Mouse (Mus musculus): Measurements from ENCODE around the gene Spag8. TPM values are rescaled to one million over a fixed set of nuclear protein-coding genes. Genes with fewer than 3 reads are reported as not detected.

Gene Spag8
- polyA plus RNA-seq, 1 experiment from 2014 or later, result 9.3 TPM

DNA sequence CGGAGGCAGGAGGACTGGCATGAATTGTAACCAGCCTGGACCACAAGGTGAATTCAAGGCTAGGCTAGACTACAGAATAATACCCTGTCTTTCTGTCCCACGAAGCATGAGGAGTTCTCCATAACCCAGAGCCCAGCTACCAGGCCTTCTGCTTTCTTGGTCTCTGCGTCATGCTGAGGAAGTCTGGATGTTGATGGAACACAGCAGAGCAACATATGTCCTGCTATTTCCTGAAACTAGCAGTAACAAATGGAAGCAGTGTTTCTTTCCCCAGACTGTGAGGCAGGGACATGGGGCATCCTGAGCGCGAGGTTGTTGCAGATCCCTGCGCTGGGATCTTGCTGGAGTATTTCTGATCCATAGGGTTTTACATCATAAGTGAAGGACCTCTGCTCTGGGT, 25.1 kb upstream of the Spag8 start:
- Histone ChIP-seq H3K27me3 (ENCODE audit: control insufficient read depth, insufficient read depth, low read length) (no peaks in the 10 kb centered on the region), H3K4me2 (replicated peaks) (no peak overlapping the region), H3K4me3 (replicated peaks; ENCODE audit: low read length) (no peak overlapping the region), H3K27ac (no peak overlapping the region), H3K9ac (no peak overlapping the region), H3K36me3 (replicated peaks; ENCODE audit: control insufficient read depth, insufficient read depth) (peaks cover 98% of the 10 kb centered on the region), H3K4me1 (replicated peaks; ENCODE audit: control insufficient read depth, insufficient read depth, low read length) (no peaks in the 10 kb centered on the region), H3K9me3 (ENCODE audit: control insufficient read depth, low read length) (no peaks in the 10 kb centered on the region)
- 93% methylated on average over 6 of the region's 6 CpGs for WGBS
- DNase-seq (ENCODE audit: low spot score) (no peak), ATAC-seq (ENCODE audit: low FRiP score) (no peak)

DNA sequence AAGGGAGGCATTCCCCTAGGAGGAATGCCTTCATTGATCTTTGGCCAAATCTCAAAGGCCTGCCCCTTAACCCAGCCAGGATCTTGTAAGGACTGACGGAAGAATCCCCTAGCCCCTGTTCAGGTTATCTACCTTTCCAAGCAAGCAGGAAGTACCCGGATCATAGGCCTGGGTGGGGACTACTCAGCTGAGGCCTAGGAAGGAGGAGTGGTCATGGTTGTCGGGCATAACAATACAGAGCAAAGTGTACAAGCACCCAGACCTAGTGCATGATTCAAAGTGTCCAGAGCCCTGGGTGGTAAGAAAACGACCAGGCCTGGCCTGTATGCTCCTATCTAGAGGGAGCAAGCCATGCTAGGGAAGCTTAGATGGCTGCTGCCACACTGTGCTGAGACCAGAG, 22.2 kb upstream of the Spag8 start:
- no peak overlapping the region for H3K4me2 ChIP-seq (replicated peaks)
- no peak overlapping the region for H3K9ac ChIP-seq
- H3K27me3 ChIP-seq (ENCODE audit: control insufficient read depth, insufficient read depth, low read length), result no peaks in the 10 kb centered on the region
- H3K27ac ChIP-seq, result no peak overlapping the region
- no peak for ATAC-seq (ENCODE audit: low FRiP score)
- H3K4me3 ChIP-seq (replicated peaks; ENCODE audit: low read length), result no peak overlapping the region
- peaks cover 68% of the 10 kb centered on the region for H3K36me3 ChIP-seq (replicated peaks; ENCODE audit: control insufficient read depth, insufficient read depth)
- H3K4me1 ChIP-seq (replicated peaks; ENCODE audit: control insufficient read depth, insufficient read depth, low read length), result peaks cover 24% of the 10 kb centered on the region
- no peak for DNase-seq (ENCODE audit: low spot score)
- 80% methylated on average over 4 of the region's 4 CpGs for WGBS
- no peaks in the 10 kb centered on the region for H3K9me3 ChIP-seq (ENCODE audit: control insufficient read depth, low read length)

DNA sequence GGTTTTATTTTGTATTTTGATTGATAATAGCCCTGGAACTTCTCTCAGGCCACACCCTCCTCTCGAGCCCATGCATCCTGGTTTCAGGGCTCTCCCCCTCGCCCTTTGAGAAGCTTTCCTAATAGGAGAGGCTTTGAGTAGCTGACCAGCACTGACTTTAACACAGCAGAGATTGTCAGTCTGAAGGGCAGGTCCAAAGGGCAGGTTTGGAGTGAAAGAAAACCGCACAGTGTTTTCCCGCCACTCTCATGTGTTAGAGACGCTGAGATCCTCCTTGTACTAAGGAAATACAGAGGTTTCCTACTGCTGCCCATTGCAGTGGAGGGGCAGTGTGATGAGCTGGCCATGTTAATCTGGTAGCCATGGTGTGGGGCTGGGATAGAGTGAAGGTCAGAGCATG, 21.6 kb upstream of the Spag8 start:
- H3K36me3 ChIP-seq (replicated peaks; ENCODE audit: control insufficient read depth, insufficient read depth), result peaks cover 62% of the 10 kb centered on the region
- H3K27ac ChIP-seq, result no peak overlapping the region
- ATAC-seq (ENCODE audit: low FRiP score), result no peak
- H3K4me2 ChIP-seq (replicated peaks), result no peak overlapping the region
- H3K9me3 ChIP-seq (ENCODE audit: control insufficient read depth, low read length), result no peaks in the 10 kb centered on the region
- no peak for DNase-seq (ENCODE audit: low spot score)
- H3K4me3 ChIP-seq (replicated peaks; ENCODE audit: low read length), result no peak overlapping the region
- no peak overlapping the region for H3K9ac ChIP-seq
- peaks cover 30% of the 10 kb centered on the region for H3K4me1 ChIP-seq (replicated peaks; ENCODE audit: control insufficient read depth, insufficient read depth, low read length)
- no peaks in the 10 kb centered on the region for H3K27me3 ChIP-seq (ENCODE audit: control insufficient read depth, insufficient read depth, low read length)
- 87% methylated on average over 5 of the region's 5 CpGs for WGBS

DNA sequence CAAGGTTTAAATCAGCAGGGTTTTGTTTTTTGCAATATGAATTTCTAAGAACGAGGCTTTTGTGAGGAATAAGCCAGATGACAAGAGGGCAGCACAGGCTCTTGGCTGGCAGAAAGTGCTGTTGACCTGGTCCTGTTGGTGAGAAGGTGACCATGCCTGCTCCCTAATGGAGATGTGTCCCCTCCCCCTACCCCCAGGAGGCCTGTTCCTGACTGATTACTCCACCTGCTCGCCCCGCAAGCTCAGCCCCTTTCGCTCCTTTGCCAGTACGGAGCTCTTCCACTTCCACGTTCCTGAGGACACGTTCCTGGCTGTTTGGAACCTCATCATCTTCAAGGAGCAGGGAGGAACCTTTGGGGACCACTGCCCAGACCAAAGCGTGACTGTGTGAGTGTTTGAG, 20.3 kb upstream of the Spag8 start:
- no peak overlapping the region for H3K4me2 ChIP-seq (replicated peaks)
- H3K27ac ChIP-seq, result no peak overlapping the region
- no peak overlapping the region for H3K9ac ChIP-seq
- no peak overlapping the region for H3K4me3 ChIP-seq (replicated peaks; ENCODE audit: low read length)
- H3K9me3 ChIP-seq (ENCODE audit: control insufficient read depth, low read length), result no peaks in the 10 kb centered on the region
- WGBS, result 78% methylated on average over 8 of the region's 8 CpGs
- H3K27me3 ChIP-seq (ENCODE audit: control insufficient read depth, insufficient read depth, low read length), result no peaks in the 10 kb centered on the region
- ATAC-seq (ENCODE audit: low FRiP score) (no peak), DNase-seq (ENCODE audit: low spot score) (no peak)
- peaks cover 35% of the 10 kb centered on the region for H3K4me1 ChIP-seq (replicated peaks; ENCODE audit: control insufficient read depth, insufficient read depth, low read length)
- H3K36me3 ChIP-seq (replicated peaks; ENCODE audit: control insufficient read depth, insufficient read depth), result peaks cover 49% of the 10 kb centered on the region

DNA sequence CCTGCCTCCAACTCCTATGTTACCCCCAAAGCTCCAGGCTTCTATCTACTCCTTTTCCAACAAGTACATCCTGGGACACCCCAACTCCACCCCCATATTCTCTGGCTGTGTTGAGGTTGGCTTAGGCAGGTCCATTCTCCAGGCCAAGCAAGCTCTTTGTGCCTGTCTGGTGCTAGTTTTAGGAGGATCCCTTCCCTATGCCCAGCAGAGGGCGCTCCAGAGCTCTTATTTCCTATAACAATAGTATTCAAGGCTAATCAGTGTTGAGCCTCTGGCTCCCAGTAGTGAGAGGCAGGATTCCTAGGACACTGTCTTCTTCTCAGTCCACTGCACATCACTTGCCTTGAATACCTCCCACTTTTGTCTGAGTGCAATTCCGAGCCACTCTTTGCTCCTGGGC, 18.7 kb upstream of the Spag8 start:
- H3K36me3 ChIP-seq (replicated peaks; ENCODE audit: control insufficient read depth, insufficient read depth), result peaks cover 33% of the 10 kb centered on the region
- peak; percentile 94 for DNase-seq (ENCODE audit: low spot score)
- H3K9me3 ChIP-seq (ENCODE audit: control insufficient read depth, low read length), result no peaks in the 10 kb centered on the region
- 5% methylated on average over 2 of the region's 2 CpGs for WGBS
- H3K27ac ChIP-seq, result no peak overlapping the region
- H3K9ac ChIP-seq, result peak overlapping the region; percentile 39
- peak overlapping the region; percentile 12; the same call in 1 of the 2 replicates for H3K4me3 ChIP-seq (replicated peaks; ENCODE audit: low read length)
- H3K4me1 ChIP-seq (replicated peaks; ENCODE audit: control insufficient read depth, insufficient read depth, low read length), result peaks cover 38% of the 10 kb centered on the region
- ATAC-seq (ENCODE audit: low FRiP score), result peak; percentile 24; the same call in 1 of the 2 replicates
- H3K4me2 ChIP-seq (replicated peaks), result peak overlapping the region; percentile 82
- H3K27me3 ChIP-seq (ENCODE audit: control insufficient read depth, insufficient read depth, low read length), result 0 out of 2 replicates have a peak, but pooled peaks cover 2% of the 10 kb centered on the region

DNA sequence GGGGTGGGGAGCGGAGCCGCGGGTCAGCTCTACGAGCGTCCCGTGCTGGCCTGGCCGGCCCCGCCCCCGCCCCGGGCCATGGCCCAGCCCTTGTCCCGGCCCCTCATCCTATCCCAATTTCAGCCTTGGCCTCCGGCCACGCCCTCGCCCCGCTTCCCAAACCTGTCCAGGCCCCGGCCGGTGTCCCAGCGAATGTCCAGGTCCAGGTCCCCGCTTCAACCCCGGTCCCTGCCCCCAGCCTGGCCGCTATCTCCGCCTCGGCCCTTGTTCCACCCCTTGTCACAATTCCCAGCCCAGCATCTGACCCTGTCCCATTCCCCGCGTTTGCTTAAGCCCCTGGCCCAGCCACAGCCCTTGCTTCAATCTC, 16.0 kb upstream of the Spag8 start:
- 1% methylated on average over 20 of the region's 25 CpGs for WGBS
- Histone ChIP-seq H3K9ac (peak overlapping the region; percentile 77), H3K4me1 (replicated peaks; ENCODE audit: control insufficient read depth, insufficient read depth, low read length) (peaks cover 38% of the 10 kb centered on the region), H3K27ac (peak overlapping the region; percentile 73), H3K36me3 (replicated peaks; ENCODE audit: control insufficient read depth, insufficient read depth) (peaks cover 7% of the 10 kb centered on the region), H3K9me3 (ENCODE audit: control insufficient read depth, low read length) (no peaks in the 10 kb centered on the region), H3K27me3 (ENCODE audit: control insufficient read depth, insufficient read depth, low read length) (peaks cover 13% of the 10 kb centered on the region), H3K4me2 (replicated peaks) (peak overlapping the region; percentile 82), H3K4me3 (replicated peaks; ENCODE audit: low read length) (peak overlapping the region; percentile 69)
- DNase-seq (ENCODE audit: low spot score) (no peak), ATAC-seq (ENCODE audit: low FRiP score) (peak; percentile 69)

DNA sequence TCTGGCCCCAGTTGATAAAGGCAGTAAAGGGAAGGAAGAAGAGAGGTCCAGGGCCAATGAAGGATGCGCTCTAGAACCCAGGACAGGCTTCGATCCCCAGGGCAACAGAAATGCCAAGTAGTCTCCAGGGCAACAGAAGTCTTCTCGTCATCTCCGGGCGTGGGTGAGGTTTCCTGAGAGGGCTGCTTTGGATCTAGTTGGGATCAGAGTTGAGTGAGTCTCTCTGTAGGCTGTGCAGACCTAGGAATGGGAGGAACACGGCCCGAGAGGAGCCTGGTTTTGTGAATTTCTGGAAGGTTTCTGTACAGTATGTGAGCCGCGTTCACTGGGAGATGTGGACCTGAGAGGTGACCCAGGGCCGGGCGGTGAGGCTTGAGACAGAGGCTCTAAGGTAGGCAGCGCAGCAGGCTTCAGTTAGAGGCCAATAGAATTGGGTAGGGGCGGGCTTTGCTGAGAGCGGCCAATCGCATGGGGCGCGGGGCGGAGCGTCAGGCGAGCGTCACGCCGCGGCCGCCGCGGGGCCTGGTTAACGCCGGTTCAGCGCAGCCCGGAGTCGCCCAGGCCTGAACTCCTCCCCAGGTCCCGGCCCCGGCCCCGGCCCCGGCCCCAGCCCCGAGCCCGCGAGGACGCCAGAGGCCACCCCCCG, 15.5 kb upstream of the Spag8 start, which contains the start of the genes Tmem8b and Fam221b:
Gene Tmem8b (plus strand): TSS at position 190 of the 646 bp plus-strand sequence.
Gene Fam221b (minus strand): TSS at position 364 of the 646 bp plus-strand sequence.
- ATAC-seq (ENCODE audit: low FRiP score) (peak; percentile 93), DNase-seq (ENCODE audit: low spot score) (peak; percentile 92)
- no peaks in the 10 kb centered on the region for H3K9me3 ChIP-seq (ENCODE audit: control insufficient read depth, low read length)
- H3K9ac ChIP-seq, result peak within 1 kb of the TSS; percentile 77
- peaks cover 15% of the 10 kb centered on the region for H3K27me3 ChIP-seq (ENCODE audit: control insufficient read depth, insufficient read depth, low read length)
- H3K4me3 ChIP-seq (replicated peaks; ENCODE audit: low read length), result peak within 1 kb of the TSS; percentile 69
- under 1% methylated on average over 40 of the region's 41 CpGs for WGBS
- H3K27ac ChIP-seq, result peak within 1 kb of the TSS; percentile 73
- peaks cover 38% of the 10 kb centered on the region for H3K4me1 ChIP-seq (replicated peaks; ENCODE audit: control insufficient read depth, insufficient read depth, low read length)
- H3K4me2 ChIP-seq (replicated peaks), result peak within 1 kb of the TSS; percentile 82
- H3K36me3 ChIP-seq (replicated peaks; ENCODE audit: control insufficient read depth, insufficient read depth), result peaks cover 1% of the 10 kb centered on the region

DNA sequence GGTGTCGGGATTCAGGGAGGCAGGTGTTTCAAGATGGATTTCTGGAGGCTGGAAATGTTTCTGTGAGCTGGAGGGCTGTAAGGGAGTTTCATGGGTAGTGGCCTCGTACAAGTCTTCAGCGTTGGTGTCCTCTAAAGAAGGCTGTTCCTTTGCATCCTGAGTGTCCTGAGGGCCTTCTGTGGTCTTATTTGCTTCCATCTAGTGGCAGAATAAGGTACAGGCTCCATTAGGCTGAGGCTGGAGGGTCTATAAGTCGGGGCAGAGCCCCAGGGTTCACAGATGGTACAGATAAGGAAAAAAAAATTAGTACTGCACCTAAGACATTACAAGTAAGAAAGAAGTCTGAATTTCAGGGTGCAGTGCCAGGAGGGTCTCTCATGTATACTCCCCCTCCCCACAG, 13.0 kb upstream of the Spag8 start:
- no peaks in the 10 kb centered on the region for H3K36me3 ChIP-seq (replicated peaks; ENCODE audit: control insufficient read depth, insufficient read depth)
- no peak overlapping the region for H3K9ac ChIP-seq
- H3K4me3 ChIP-seq (replicated peaks; ENCODE audit: low read length), result no peak overlapping the region
- DNase-seq (ENCODE audit: low spot score) (no peak), ATAC-seq (ENCODE audit: low FRiP score) (no peak)
- WGBS, result 22% methylated on average over 4 of the region's 4 CpGs
- H3K27ac ChIP-seq, result no peak overlapping the region
- H3K27me3 ChIP-seq (ENCODE audit: control insufficient read depth, insufficient read depth, low read length), result peaks cover 34% of the 10 kb centered on the region
- no peaks in the 10 kb centered on the region for H3K9me3 ChIP-seq (ENCODE audit: control insufficient read depth, low read length)
- peaks cover 22% of the 10 kb centered on the region for H3K4me1 ChIP-seq (replicated peaks; ENCODE audit: control insufficient read depth, insufficient read depth, low read length)
- H3K4me2 ChIP-seq (replicated peaks), result no peak overlapping the region

DNA sequence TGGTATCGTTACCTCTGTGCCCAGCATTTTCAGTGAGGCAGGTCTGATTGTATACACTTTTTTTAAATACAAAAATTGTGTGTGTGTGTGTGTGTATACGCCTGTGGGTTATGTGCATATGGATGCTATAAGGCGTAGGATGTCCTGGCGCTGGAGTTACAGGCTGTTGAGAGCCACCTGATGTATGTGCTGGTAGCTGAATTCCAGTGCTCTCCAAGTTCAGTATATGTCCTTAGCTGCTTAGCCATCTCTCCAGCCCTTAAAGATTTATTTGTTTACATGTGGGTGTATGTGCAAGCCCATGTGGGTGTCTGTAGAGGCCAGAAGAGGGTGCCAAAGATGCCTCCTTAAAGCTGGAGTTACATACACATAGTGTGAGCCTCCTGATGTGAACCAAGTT, 3.8 kb upstream of the Spag8 start:
- H3K4me2 ChIP-seq (replicated peaks), result peak overlapping the region; percentile 65
- 0 out of 2 replicates have a peak overlapping the region, but pooled peaks have one; percentile 25 for H3K9ac ChIP-seq

More for the DNA sequence above, 3.8 kb upstream of the Spag8 start:
- Histone ChIP-seq H3K36me3 (replicated peaks; ENCODE audit: control insufficient read depth, insufficient read depth) (no peaks in the 10 kb centered on the region), H3K9me3 (ENCODE audit: control insufficient read depth, low read length) (no peaks in the 10 kb centered on the region), H3K27me3 (ENCODE audit: control insufficient read depth, insufficient read depth, low read length) (peaks cover 5% of the 10 kb centered on the region), H3K27ac (peak overlapping the region; percentile 95), H3K4me3 (replicated peaks; ENCODE audit: low read length) (peak overlapping the region; percentile 80), H3K4me1 (replicated peaks; ENCODE audit: control insufficient read depth, insufficient read depth, low read length) (peaks cover 5% of the 10 kb centered on the region; the same call in 1 of the 2 replicates)
- 64% methylated on average over 4 of the region's 4 CpGs for WGBS
- no peak for DNase-seq (ENCODE audit: low spot score)
- no peak for ATAC-seq (ENCODE audit: low FRiP score)
